Mouse (Mus musculus): Measurements from ENCODE around the gene Slc25a28. TPM values are rescaled to one million over a fixed set of nuclear protein-coding genes. Genes with fewer than 3 reads are reported as not detected.

Gene Slc25a28
- 5.8 and 6.0 TPM in 2 replicates for polyA plus RNA-seq (2021; fragmentation: Nextera tagmentation)
- long read RNA-seq, experiment 1, partial matches to known transcripts = 0 of 1 reads
- long read RNA-seq, experiment 1, other reads (novel, unspliced or antisense) = 0 of 1 reads
- long read RNA-seq, experiment 2, partial matches to known transcripts = 1 of 6 reads
- long read RNA-seq, experiment 2, other reads (novel, unspliced or antisense) = 4 of 6 reads

GRCm38 (mm10) chr19:43674730-43675524 lies at the start of gene Slc25a28:
TSS of gene Slc25a28 (minus strand) at chr19:43674881.

GRCm38 (mm10) chr19:43689419-43690246 lies 15.0 kb upstream of the Slc25a28 start, which contains the start of gene Entpd7:
TSS of gene Entpd7 (plus strand) at chr19:43689672.

Other genes with a start within 250 kb of the Slc25a28 start
- gene Cnnm1, start 234.4 kb downstream of the Slc25a28 start, polyA plus RNA-seq (2021; fragmentation: Nextera tagmentation) = 12.4 and 19.2 TPM in 2 replicates
- 341 and 380 TPM in 2 replicates for gene Got1, start 150.3 kb downstream of the Slc25a28 start, polyA plus RNA-seq (2021; fragmentation: Nextera tagmentation)
- not detected in 2 replicates for gene Nkx2-3, start 62.6 kb downstream of the Slc25a28 start, polyA plus RNA-seq (2021; fragmentation: Nextera tagmentation)
- gene Entpd7, start 14.8 kb upstream of the Slc25a28 start, polyA plus RNA-seq (2021; fragmentation: Nextera tagmentation) = 4.5 and 5.3 TPM in 2 replicates
- gene Cutc, start 78.1 kb upstream of the Slc25a28 start, polyA plus RNA-seq (2021; fragmentation: Nextera tagmentation) = 12.6 and 15.1 TPM in 2 replicates
- 7.3 and 7.6 TPM in 2 replicates for gene Cox15, start 78.1 kb upstream of the Slc25a28 start, polyA plus RNA-seq (2021; fragmentation: Nextera tagmentation)
- not detected in 2 replicates for gene Abcc2, start 107.3 kb upstream of the Slc25a28 start, polyA plus RNA-seq (2021; fragmentation: Nextera tagmentation)

Data from left cerebral cortex, adult 6 months (tissue).